Mouse (Mus musculus) heart, embryonic 15.5 days (tissue): ENCODE results near the gene Foxk2. TPM values are rescaled to one million over a fixed set of nuclear protein-coding genes. Genes with fewer than 3 reads are reported as not detected.

Experiments used
- ATAC-seq: fragments of 200-750 bp; cut with Nextera tagmentation; replicated peaks from 2 replicates; pipeline ENCODE4 v1.8.0; 2017; ENCODE audit warnings: low read depth, moderate TSS enrichment; ENCODE audit not compliant: insufficient number of reproducible peaks, insufficient read depth, low FRiP score
- H3K27ac ChIP-seq: fragments of 300-500 bp; sonication (generic); 2 replicates; pipeline ENCODE4 v1.5.1; 2015; ENCODE audit warnings: mild to moderate bottlenecking, inconsistent platforms
- H3K27me3 ChIP-seq: fragments of 300-500 bp; sonication (generic); 2 replicates; pipeline ENCODE4 v1.6.1; 2015; ENCODE audit warnings: inconsistent platforms
- H3K36me3 ChIP-seq: fragments of 300-500 bp; sonication (generic); 2 replicates; pipeline ENCODE4 v1.6.1; 2015; ENCODE audit warnings: mild to moderate bottlenecking, inconsistent platforms
- H3K4me1 ChIP-seq: fragments of 300-500 bp; sonication (generic); replicated peaks from 2 replicates; pipeline ENCODE4 v1.6.1; 2015; ENCODE audit warnings: inconsistent platforms
- H3K4me2 ChIP-seq: fragments of 300-500 bp; sonication (generic); 2 replicates; pipeline ENCODE4 v1.6.1; 2015; ENCODE audit warnings: inconsistent platforms, mild to moderate bottlenecking, moderate library complexity
- H3K4me3 ChIP-seq: fragments of 300-500 bp; sonication (generic); 2 replicates; pipeline ENCODE4 v1.5.1; 2015; ENCODE audit warnings: mild to moderate bottlenecking, inconsistent platforms
- H3K9ac ChIP-seq: fragments of 300-500 bp; sonication (generic); 2 replicates; pipeline ENCODE4 v1.6.1; 2015; ENCODE audit warnings: mild to moderate bottlenecking, inconsistent platforms
- H3K9me3 ChIP-seq: fragments of 300-500 bp; sonication (generic); replicated peaks from 2 replicates; pipeline ENCODE4 v1.6.1; 2016; ENCODE audit warnings: inconsistent platforms
- WGBS: fragments of 180-500 bp; shearing (Covaris S2); methylation state at CpG from one replicate; pipeline ENCODE4 v1.1.7; 2015; ENCODE audit warnings: mixed read lengths; 5-methylcytosine and 5-hydroxymethylcytosine counted together
- polyA plus RNA-seq: library from polyadenylated mRNA; unstranded; fragments of >200 nt; fragmentation: Nextera tagmentation; extraction: Ambion mirVana; gene quantifications from 2 replicates; pipeline ENCODE4 v1.2.1, GENCODE M21; 2015

Foxk2 gene
- polyA plus RNA-seq = 5.7 and 8.2 TPM in 2 replicates

DNA sequence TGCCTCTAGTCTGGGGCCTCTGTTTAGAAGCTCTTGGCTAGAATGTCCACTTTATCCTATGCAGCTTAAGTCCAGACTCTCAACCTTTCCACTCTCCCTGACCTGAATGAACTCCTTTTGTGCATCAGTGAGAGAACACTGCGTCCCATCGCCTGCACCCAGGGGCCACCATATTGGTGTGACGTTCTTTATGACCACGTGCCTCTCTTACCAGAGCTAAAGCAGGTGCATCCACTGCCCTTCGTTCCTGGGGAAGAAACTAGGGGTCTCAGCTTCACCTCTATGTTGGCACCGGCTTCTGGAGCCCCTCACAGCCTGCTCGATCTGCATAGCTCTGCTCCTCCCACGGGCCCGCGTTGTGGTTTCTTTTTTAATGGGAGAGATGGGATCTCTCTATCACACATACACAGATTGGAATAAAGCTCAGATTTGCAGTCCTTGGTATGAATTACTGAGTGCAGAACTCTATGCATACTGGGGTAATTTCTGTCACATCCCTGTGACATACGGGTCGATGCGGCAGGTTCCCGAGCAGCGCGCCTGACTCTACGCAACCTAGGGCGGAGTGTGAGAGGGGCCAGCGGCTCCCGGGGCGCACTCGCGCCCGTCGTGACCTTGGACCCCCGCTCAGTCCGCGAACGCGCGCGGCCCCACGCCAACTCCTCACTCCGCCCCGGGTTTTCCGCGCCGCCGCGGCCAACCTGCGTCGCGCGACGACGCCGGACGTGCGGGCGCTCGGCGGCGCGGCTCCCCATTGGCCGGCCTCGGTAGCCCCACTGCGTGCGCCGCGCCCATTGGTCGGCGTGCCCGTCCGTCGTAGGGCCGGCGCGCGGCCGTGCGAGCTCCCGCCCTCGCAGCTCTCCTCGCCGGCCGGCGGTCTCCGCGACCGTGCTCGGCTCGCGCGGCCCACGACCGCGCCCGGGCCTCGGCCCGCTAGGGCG, at the start of gene Foxk2:
TSS of gene Foxk2 (plus strand) at position 831 of the 941 bp plus-strand sequence.
- Histone ChIP-seq H3K4me1 (peaks cover 19% of the 10 kb centered on the region), H3K27me3 (no peaks in the 10 kb centered on the region), H3K36me3 (peaks cover 23% of the 10 kb centered on the region), H3K9ac (peak within 1 kb of the TSS; percentile 98), H3K9me3 (no peaks in the 10 kb centered on the region), H3K27ac (peak within 1 kb of the TSS; percentile 82), H3K4me3 (peak within 1 kb of the TSS; percentile 98), H3K4me2 (peak within 1 kb of the TSS; percentile 90)
- peak; percentile 99 for ATAC-seq
- under 1% methylated on average over 79 of the region's 91 CpGs for WGBS

DNA sequence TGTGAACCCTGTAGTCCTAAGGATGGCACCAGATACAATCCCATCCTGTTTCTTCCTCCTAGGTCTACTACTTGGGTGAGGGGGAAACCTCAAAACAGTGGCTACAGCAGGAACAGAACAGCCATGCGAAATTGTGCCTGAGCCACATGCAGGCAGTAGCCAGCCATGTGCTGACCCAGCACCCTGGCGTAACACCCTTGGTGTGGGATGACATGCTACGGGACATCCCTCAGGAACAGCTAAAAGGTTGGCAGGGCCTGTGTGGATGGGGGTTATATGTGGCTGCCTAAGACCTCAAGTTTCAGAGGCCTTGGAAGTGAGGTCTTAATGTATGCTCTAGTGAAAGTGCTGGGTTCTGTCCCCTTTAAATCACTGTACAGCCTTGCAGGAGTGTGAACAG, 43.0 kb upstream of the Foxk2 start:
- H3K4me3 ChIP-seq = no peak overlapping the region
- H3K36me3 ChIP-seq = peaks cover 26% of the 10 kb centered on the region; the same call in 1 of the 2 replicates
- no peak overlapping the region for H3K9ac ChIP-seq
- WGBS = 90% methylated on average over 3 of the region's 3 CpGs
- no peaks in the 10 kb centered on the region for H3K27me3 ChIP-seq
- H3K4me1 ChIP-seq = peaks cover 10% of the 10 kb centered on the region
- H3K9me3 ChIP-seq = no peaks in the 10 kb centered on the region
- ATAC-seq = no peak
- no peak overlapping the region for H3K27ac ChIP-seq
- no peak overlapping the region for H3K4me2 ChIP-seq

DNA sequence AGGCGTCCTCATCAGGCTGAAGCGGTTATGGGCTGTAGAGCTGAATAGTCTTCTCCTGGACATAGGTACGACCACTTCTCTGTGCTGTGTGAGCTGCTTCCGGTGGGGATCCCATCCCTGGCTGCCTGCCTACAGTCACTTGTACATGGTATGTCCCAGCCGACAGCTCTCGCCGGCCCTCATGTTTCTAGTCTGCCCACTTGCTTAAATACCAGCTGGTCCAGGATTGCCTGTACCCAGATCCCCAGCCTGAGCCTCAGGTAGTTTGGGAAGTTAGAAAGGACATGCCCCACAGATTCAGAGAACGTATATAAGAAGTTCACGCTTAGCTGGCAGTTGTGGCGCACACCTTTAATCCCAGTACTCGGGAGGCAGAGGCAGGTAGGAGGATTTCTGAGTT, 40.0 kb upstream of the Foxk2 start:
- Histone ChIP-seq H3K27ac (no peak overlapping the region), H3K4me2 (no peak overlapping the region), H3K36me3 (peaks cover 54% of the 10 kb centered on the region), H3K9ac (no peak overlapping the region), H3K27me3 (no peaks in the 10 kb centered on the region), H3K4me3 (no peak overlapping the region), H3K9me3 (no peaks in the 10 kb centered on the region), H3K4me1 (peaks cover 10% of the 10 kb centered on the region)
- no peak for ATAC-seq
- WGBS = 81% methylated on average over 11 of the region's 11 CpGs

DNA sequence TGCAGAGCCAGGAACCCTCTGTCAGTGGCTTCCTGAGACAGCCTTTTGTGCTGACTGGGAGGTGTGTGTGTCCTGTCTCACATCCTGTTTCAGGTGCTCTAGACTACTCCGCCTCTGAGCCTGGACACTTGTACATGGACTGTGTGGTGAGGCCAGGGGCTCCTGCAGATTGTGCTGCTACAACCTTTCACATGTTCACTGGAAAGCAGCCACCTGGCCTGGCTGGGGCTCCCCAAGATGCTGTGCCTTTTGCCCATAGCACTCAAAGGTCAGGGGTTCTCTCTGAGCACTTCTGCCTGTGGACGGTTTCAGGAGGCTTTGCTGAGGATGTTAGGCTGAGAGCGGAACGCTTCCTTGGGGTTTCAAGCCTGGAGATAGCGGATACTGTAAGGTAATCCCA, 39.0 kb upstream of the Foxk2 start:
- H3K36me3 ChIP-seq = peaks cover 64% of the 10 kb centered on the region

DNA sequence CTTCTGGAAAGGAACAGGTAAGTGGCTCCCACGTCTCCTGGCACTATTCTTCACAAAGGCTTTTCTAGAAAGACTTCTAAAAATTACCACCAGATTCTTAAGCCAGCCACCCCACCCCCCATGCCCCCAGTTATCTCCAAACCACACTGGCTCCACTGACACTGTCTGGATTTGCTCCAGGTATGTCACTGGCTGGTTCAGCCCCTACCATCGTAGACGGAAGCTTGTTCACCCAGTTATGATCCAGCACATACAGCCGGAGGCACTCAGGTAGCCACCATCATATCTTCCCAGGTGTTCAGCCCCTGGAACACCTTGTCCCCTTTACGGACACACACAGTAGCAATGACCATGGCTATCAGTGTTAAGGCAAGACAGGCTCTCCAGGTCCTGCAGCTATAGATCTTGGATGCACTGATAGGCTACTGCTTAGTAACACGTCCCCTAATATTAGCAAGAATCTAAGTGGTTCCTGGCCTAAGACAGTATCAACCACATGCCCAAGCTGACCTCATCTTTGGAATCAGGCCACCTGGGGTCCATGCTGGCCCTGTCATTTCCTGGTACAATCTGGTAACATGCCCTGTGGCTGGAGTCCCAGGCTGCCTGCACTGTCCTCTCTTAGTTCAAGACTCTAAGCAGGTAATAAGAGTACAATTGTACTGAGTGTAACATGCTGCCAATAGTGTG, 38.3 kb upstream of the Foxk2 start:
- peaks cover 10% of the 10 kb centered on the region for H3K4me1 ChIP-seq
- H3K27me3 ChIP-seq = no peaks in the 10 kb centered on the region
- H3K4me2 ChIP-seq = no peak overlapping the region
- H3K27ac ChIP-seq = no peak overlapping the region
- 0 out of 2 replicates have a peak, but pooled peaks have one; percentile 33 for ATAC-seq
- peaks cover 71% of the 10 kb centered on the region for H3K36me3 ChIP-seq
- no peak overlapping the region for H3K9ac ChIP-seq
- no peaks in the 10 kb centered on the region for H3K9me3 ChIP-seq
- H3K4me3 ChIP-seq = no peak overlapping the region
- 59% methylated on average over 6 of the region's 6 CpGs for WGBS

More for the DNA sequence above, 39.0 kb upstream of the Foxk2 start:
- Histone ChIP-seq H3K4me3 (no peak overlapping the region), H3K9ac (no peak overlapping the region), H3K27me3 (no peaks in the 10 kb centered on the region), H3K9me3 (no peaks in the 10 kb centered on the region), H3K4me1 (peaks cover 10% of the 10 kb centered on the region), H3K27ac (no peak overlapping the region), H3K4me2 (no peak overlapping the region)
- 90% methylated on average over 5 of the region's 5 CpGs for WGBS
- ATAC-seq = no peak

DNA sequence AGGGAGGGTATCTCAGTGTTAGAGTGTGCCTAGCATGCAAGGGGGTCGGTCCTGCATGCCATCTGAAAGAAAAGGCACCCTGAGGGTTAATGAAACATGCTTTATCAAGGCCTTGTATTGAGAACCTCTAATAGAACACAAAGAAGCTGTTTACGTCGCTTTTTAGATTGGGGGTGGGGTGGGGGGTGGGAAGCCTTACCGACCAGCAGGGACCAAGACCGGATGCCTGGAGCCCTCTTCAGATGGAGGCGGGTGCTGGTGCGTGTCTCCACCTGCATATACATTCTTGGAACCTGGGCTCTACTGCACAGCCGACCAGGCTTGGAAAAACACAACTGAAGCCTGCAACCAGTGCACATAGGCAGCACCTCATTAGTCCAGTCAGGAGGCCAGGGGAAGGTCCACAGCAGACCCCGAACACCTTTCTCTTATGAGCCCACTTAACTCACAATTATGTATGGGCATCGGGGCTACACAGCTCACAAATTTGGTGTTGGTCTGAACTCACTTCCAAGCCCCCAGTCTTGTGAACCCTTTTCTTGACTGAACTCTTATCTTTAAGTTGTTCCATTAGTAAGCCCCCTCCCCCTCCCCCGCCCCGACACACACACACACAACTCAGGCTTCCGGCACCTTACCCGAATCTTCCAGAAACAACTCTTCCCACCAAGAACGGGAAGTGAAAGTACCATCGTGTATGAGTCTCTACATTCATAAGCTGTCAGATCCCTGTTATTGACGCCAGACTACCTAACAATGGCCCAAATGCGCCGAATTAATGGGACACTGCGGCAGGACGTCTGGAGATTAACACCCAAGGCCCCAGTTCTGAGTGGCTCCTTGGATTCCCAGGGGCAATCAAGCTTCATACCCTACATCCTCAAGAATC, 31.4 kb upstream of the Foxk2 start:
- ATAC-seq = no peak
- peak overlapping the region; percentile 84 for H3K4me3 ChIP-seq
- peaks cover 38% of the 10 kb centered on the region for H3K36me3 ChIP-seq
- H3K4me2 ChIP-seq = peak overlapping the region; percentile 86
- no peaks in the 10 kb centered on the region for H3K9me3 ChIP-seq
- WGBS = 16% methylated on average over 21 of the region's 21 CpGs
- peak overlapping the region; percentile 81 for H3K9ac ChIP-seq
- H3K4me1 ChIP-seq = peaks cover 29% of the 10 kb centered on the region
- H3K27ac ChIP-seq = peak overlapping the region; percentile 86
- H3K27me3 ChIP-seq = no peaks in the 10 kb centered on the region

DNA sequence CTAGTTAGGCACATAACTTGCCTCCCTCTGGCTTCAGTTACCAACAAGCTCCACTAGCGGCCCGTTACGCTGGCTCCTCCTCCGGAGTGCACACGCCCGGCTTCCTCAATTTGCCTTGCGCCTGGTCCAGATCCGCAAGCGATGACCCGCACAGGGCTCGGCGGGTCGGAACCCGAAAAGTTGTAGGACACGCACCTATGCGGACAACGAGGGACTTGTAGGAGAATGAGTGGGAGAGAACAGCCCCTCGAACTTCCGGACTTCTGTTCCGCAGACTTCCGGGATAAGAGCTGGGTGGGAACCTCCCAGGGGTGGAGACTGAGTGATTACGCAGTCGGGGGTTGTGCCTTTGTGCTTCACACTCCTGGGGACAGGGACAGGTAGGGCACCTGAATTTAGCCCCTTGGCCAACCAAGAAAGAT, 30.8 kb upstream of the Foxk2 start, which contains the start of gene Cybc1:
TSS of gene Cybc1 (minus strand) at position 305 of the 422 bp plus-strand sequence.
- under 1% methylated on average over 23 of the region's 23 CpGs for WGBS
- Histone ChIP-seq H3K4me2 (peak within 1 kb of the TSS; percentile 86), H3K27ac (peak within 1 kb of the TSS; percentile 86), H3K9me3 (no peaks in the 10 kb centered on the region), H3K4me3 (peak within 1 kb of the TSS; percentile 84), H3K27me3 (no peaks in the 10 kb centered on the region), H3K4me1 (peaks cover 29% of the 10 kb centered on the region), H3K9ac (peak within 1 kb of the TSS; percentile 81), H3K36me3 (peaks cover 31% of the 10 kb centered on the region)
- peak; percentile 73 for ATAC-seq

DNA sequence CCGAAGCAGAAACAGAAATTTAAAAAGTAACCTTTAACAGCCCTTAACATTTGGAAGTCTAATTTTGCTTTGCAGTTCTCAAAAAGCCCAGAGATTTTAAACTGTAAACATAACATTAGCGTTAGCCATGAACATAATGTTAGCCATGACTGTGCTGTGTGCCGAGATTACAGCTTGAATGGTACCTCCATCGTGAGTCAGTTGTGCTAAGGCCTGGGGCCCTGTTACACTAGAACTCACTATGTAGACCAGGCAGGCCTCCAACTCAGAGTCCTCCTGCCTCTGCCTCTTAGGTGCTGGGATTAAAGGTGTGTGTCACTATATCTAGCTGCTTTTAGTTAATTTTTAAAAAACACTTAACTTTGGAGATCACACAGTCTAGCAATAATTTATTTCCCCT, 28.6 kb upstream of the Foxk2 start:
- 79% methylated on average over 4 of the region's 4 CpGs for WGBS
- H3K36me3 ChIP-seq = peaks cover 10% of the 10 kb centered on the region; the same call in 1 of the 2 replicates
- H3K4me3 ChIP-seq = no peak overlapping the region
- H3K4me1 ChIP-seq = peaks cover 37% of the 10 kb centered on the region
- H3K27ac ChIP-seq = peak overlapping the region; percentile 58
- ATAC-seq = no peak
- H3K9ac ChIP-seq = no peak overlapping the region
- H3K9me3 ChIP-seq = no peaks in the 10 kb centered on the region
- no peaks in the 10 kb centered on the region for H3K27me3 ChIP-seq
- H3K4me2 ChIP-seq = no peak overlapping the region

DNA sequence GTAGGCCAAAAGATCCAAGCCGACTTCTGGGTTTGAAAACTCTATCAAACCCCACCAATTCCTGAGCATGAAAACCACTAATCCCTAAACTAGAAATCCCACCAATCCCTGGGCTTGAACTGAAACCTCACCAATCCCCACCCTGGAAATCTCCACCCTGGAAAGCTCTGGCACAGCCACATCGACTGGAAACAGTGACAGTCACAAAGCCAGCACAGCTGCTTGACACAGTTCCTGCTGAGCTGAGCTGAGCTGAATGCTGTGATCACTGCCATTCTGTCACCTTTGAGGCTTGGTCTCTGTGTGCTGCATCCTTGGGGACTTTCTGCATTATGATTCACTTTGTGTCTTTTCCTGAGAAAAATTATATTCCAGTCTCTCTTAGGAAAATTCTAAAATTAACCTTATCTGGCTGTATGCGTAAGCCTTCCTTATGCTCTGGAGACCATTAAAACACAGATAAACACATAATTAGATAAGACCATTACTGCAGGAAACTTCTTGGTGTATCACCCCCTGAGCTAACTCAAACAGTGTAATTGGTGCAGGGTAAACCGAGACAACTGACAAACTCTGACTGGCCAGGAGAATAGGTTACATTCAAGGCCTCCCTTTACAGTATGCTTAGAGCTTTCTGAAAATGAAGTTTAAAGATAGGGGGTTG, 28.0 kb upstream of the Foxk2 start:
- Histone ChIP-seq H3K27me3 (no peaks in the 10 kb centered on the region), H3K4me2 (no peak overlapping the region), H3K36me3 (peaks cover 4% of the 10 kb centered on the region; the same call in 1 of the 2 replicates), H3K4me1 (peaks cover 39% of the 10 kb centered on the region), H3K27ac (peak overlapping the region; percentile 58), H3K4me3 (no peak overlapping the region), H3K9me3 (no peaks in the 10 kb centered on the region), H3K9ac (no peak overlapping the region)
- WGBS = 35% methylated on average over 4 of the region's 4 CpGs
- ATAC-seq = no peak

DNA sequence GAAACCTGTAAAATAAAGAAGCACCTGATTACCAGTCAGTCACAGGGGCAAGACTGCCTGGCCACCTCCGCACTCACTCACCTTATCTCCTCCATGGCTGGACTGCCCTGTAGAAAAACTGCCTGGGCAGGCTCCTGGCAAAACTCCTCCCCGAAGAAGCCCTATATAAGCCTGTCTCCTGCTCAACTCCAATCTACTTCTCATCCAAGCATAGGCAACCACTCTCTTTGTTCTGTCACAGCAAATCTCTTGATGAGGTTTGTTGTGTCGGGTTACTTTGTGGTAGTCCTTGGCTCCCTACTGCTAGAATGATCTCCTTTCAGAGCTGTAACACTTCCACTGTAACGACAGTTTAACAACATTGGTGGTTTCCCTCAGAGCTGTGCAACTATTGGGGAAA, 27.1 kb upstream of the Foxk2 start:
- Histone ChIP-seq H3K9ac (no peak overlapping the region), H3K4me2 (no peak overlapping the region), H3K9me3 (no peaks in the 10 kb centered on the region), H3K27me3 (no peaks in the 10 kb centered on the region), H3K36me3 (no peaks in the 10 kb centered on the region), H3K4me3 (no peak overlapping the region), H3K4me1 (peaks cover 37% of the 10 kb centered on the region), H3K27ac (peak overlapping the region; percentile 26; the same call in 1 of the 2 replicates)
- ATAC-seq = no peak
- WGBS = 24% methylated on average over 4 of the region's 4 CpGs
